Mouse (Mus musculus) liver, embryonic 16.5 days (tissue): Measurements from ENCODE around the gene Trnp1. TPM values are rescaled to one million over a fixed set of nuclear protein-coding genes. Genes with fewer than 3 reads are reported as not detected.
A peak's percentile ranks its signal among the peaks of the same experiment; 100 is the strongest.

Source experiments
- ATAC-seq: fragments of 200-750 bp; cut with Nextera tagmentation; 2 replicates; pipeline ENCODE4 v1.8.0; 2017; ENCODE audit warnings: low read depth, mild to moderate bottlenecking, moderate number of reproducible peaks, moderate library complexity
- H3K27ac ChIP-seq: fragments of 300-500 bp; sonication (generic); 2 replicates; pipeline ENCODE4 v1.5.1; 2014; ENCODE audit warnings: mild to moderate bottlenecking, low read length
- H3K27me3 ChIP-seq: fragments of 300-500 bp; sonication (generic); 2 replicates; pipeline ENCODE4 v1.6.1; 2014; ENCODE audit warnings: low read depth, low read length, mixed read lengths; ENCODE audit not compliant: control insufficient read depth, insufficient read depth
- H3K36me3 ChIP-seq: fragments of 300-500 bp; sonication (generic); 2 replicates; pipeline ENCODE4 v1.6.1; 2014; ENCODE audit warnings: mild to moderate bottlenecking; ENCODE audit not compliant: control insufficient read depth, insufficient read depth
- H3K4me1 ChIP-seq: fragments of 300-500 bp; sonication (generic); 2 replicates; pipeline ENCODE4 v1.6.1; 2014; ENCODE audit warnings: low read depth, low read length, mixed read lengths; ENCODE audit not compliant: control insufficient read depth
- H3K4me2 ChIP-seq: fragments of 300-500 bp; sonication (generic); 2 replicates; pipeline ENCODE4 v1.6.1; 2014; ENCODE audit warnings: low read depth, low read length, mixed read lengths
- H3K4me3 ChIP-seq: fragments of 300-500 bp; sonication (generic); 2 replicates; pipeline ENCODE4 v1.5.1; 2014; ENCODE audit warnings: low read depth, mild to moderate bottlenecking, low read length
- H3K9ac ChIP-seq: fragments of 300-500 bp; sonication (generic); 2 replicates; pipeline ENCODE4 v1.6.1; 2014; ENCODE audit warnings: low read depth, low read length
- H3K9me3 ChIP-seq: fragments of 300-500 bp; sonication (generic); replicated peaks from 2 replicates; pipeline ENCODE4 v1.6.1; 2016; ENCODE audit warnings: low read length; ENCODE audit not compliant: control insufficient read depth
- WGBS: fragments of 180-500 bp; shearing (Covaris S2); extraction: QIAGEN DNeasy Blood & Tissue Kit; methylation state at CpG from one replicate; pipeline ENCODE4 v1.1.7; 2014; ENCODE audit not compliant: insufficient replicate concordance; 5-methylcytosine and 5-hydroxymethylcytosine counted together
- polyA plus RNA-seq: library from polyadenylated mRNA; unstranded; fragments of >200 nt; fragmentation: Nextera tagmentation; extraction: Ambion mirVana; gene quantifications from 2 replicates; pipeline ENCODE4 v1.2.1, GENCODE M21; 2015

Gene Trnp1
- polyA plus RNA-seq, 1 experiment from 2014 or later: not detected

DNA sequence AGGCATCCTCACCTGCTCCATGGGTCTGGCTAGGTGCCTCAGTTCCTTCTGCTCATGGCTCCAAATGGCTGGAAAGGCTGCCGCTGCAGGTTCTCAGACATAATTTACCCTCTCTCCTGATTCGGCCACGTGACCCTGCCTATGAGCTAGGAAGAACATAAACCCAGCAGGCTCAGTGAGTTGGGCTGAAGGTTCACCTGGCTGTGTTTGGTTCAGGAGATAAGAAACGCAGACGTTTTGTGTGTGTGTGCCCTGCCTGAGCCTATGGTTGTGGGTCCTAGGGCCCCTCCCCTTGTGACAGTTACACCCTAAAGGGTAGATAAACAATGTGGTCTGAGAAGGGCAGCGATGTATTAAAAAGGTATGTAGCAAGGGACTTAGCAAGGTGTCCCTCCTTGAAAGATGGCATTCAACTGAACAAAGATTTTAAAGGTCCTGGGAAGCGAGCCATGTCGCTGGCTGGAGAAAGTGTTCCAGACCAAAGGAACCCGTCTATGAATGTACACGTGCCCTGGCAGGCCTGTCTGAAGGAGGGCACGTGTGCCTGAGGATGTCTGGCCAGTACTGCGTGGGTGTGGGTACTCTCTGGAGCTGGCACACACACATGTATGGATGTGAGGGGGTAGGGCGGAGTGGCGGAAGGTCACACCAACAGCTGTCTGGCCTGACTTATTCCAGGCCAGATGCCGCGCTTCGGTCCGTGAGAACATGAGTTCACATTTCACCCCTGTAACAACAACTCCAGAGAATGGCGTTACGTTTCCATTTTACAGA is 9.5 kb downstream of the Trnp1 start:
- no peak overlapping the region for H3K9ac ChIP-seq
- H3K27ac ChIP-seq: no peak overlapping the region
- WGBS: 60% methylated on average over 20 of the region's 20 CpGs
- peak; percentile 75 for ATAC-seq
- no peaks in the 10 kb centered on the region for H3K36me3 ChIP-seq
- H3K4me2 ChIP-seq: no peak overlapping the region
- H3K4me3 ChIP-seq: no peak overlapping the region
- peaks cover 24% of the 10 kb centered on the region for H3K4me1 ChIP-seq
- no peaks in the 10 kb centered on the region for H3K9me3 ChIP-seq
- H3K27me3 ChIP-seq: peaks cover 13% of the 10 kb centered on the region

DNA sequence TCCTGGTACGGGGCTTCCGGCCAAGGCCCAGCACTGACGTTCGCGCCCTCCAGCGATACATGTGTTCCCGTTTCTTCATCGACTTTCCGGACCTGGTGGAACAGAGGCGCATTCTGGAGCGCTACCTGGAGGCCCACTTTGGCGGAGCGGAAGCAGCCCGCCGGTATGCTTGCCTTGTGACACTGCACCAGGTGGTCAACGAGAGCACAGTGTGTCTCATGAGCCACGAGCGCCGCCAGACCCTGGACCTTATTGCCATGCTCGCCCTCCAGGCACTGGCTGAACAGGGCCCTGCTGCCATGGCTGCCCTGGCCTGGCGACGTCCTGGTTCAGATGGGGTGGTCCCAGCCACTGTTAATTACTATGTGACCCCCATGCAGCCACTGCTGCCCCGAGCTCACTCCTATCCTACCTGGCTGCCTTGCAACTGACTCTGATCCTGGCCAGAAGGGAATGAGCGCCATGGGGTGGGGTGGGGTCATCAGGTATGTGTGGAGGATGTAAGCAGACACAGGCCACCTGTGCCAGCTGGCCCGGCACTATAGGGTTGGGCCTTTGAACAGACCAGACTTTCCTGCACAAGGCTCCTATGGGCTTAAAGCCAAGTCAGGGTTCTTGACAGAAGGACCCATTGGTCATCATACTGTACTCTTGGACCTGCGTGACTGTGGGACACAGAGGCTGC is 11.5 kb downstream of the Trnp1 start:
- Histone ChIP-seq H3K4me3 (no peak overlapping the region), H3K36me3 (no peaks in the 10 kb centered on the region), H3K9me3 (no peaks in the 10 kb centered on the region), H3K27me3 (peaks cover 23% of the 10 kb centered on the region), H3K4me2 (no peak overlapping the region), H3K4me1 (peaks cover 19% of the 10 kb centered on the region), H3K9ac (no peak overlapping the region), H3K27ac (no peak overlapping the region)
- no peak for ATAC-seq
- 84% methylated on average over 26 of the region's 26 CpGs for WGBS

DNA sequence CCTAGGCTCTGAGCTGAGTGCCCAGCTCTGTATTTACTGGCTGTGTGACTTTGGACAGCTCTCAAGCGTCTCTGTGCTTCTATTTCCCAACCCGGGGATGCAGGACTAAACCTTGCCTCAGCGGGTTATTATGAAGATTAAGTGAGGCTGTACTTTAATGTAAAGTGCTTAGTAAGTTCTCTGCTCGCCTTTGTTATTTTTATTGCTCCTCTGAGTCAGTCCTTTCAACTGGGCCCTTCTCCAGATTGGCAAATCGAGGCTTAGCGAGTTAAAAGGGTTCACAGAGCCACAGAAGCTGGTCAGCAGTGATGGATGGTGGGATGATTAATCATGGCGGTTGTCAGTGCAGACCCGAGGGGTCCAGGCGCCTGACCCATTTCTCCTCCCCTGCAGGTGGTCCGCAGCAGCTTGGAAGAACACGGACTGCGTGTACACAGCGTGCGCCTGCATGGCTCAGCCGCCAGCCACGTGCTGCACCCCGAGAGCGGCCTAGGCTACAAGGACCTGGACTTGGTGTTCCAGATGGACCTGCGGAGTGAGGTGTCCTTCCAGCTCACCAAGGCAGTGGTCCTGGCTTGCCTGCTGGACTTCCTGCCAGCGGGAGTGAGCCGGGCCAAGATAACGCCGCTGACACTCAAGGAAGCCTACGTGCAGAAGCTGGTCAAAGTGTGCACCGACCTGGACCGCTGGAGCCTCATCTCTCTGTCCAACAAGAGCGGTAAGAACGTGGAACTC is 12.5 kb downstream of the Trnp1 start:
- H3K9ac ChIP-seq: no peak overlapping the region
- no peaks in the 10 kb centered on the region for H3K36me3 ChIP-seq
- 77% methylated on average over 28 of the region's 28 CpGs for WGBS
- H3K4me1 ChIP-seq: peaks cover 16% of the 10 kb centered on the region
- H3K4me2 ChIP-seq: no peak overlapping the region
- no peak overlapping the region for H3K27ac ChIP-seq
- ATAC-seq: no peak
- H3K9me3 ChIP-seq: no peaks in the 10 kb centered on the region
- peaks cover 33% of the 10 kb centered on the region for H3K27me3 ChIP-seq
- no peak overlapping the region for H3K4me3 ChIP-seq

DNA sequence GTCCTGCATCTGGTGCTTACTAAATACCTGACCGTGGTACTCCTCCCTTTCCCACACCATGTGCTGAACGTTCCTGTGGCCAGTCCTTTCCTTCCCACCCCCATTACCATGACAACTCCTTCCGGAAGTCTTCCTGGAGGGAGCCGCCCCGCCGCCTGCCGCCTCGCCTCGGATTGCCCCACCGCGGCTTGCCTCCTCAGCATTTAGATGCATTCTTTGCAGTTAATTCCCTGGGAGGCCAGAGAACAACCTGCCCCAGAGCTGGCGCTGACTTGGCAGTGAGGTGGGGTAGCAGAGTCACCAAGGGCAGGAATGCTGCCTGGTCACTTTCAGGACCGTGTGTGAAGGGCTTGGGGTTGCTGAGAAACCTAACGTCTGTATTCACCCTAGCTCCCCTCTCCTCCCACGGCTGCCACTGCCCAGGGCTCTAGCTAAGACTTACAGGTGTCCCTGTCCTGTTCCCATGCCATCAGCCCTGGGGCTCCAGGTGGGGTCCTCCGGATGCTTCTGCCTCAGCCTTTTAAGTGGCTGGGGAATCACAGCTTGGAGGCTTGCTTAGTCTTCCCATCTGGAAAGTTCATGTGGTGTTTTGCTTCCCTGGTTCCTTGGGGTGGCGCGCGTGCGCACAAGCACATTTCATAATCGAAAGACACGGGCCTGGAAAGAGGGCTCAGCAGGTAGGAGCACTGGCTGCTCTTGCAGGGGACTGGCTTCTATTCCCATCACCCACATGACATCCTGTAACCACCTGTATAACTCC is 13.9 kb downstream of the Trnp1 start:
- no peak for ATAC-seq
- Histone ChIP-seq H3K4me1 (peaks cover 21% of the 10 kb centered on the region), H3K4me2 (no peak overlapping the region), H3K36me3 (no peaks in the 10 kb centered on the region), H3K27ac (no peak overlapping the region), H3K9ac (no peak overlapping the region), H3K9me3 (no peaks in the 10 kb centered on the region), H3K4me3 (no peak overlapping the region), H3K27me3 (peaks cover 45% of the 10 kb centered on the region)
- 10% methylated on average over 22 of the region's 22 CpGs for WGBS

DNA sequence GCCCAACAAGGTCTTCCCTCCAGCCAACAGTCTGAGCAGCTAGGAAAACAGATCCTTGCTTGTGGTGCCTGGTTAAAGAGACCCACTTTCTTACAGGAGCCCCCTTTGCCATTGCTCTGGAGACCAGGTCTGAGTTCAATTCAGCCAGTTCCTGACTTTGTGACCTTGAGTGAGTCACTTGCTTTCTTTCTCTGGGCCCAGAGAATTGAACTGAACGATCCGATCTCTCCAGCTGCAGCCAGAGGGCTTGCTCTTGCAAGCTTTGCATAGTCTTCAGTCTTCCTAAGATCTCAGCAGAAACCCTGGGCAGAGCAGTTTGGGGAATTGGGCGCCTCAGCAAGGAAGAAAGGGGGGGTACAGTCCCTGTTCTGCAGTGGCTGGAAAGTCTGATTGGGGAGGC is 15.9 kb downstream of the Trnp1 start:
- WGBS: 74% methylated on average over 3 of the region's 3 CpGs
- H3K4me1 ChIP-seq: peaks cover 10% of the 10 kb centered on the region
- H3K9me3 ChIP-seq: no peaks in the 10 kb centered on the region
- H3K4me3 ChIP-seq: no peak overlapping the region
- ATAC-seq: no peak
- H3K36me3 ChIP-seq: no peaks in the 10 kb centered on the region
- no peak overlapping the region for H3K4me2 ChIP-seq
- H3K9ac ChIP-seq: no peak overlapping the region
- peaks cover 60% of the 10 kb centered on the region for H3K27me3 ChIP-seq
- H3K27ac ChIP-seq: no peak overlapping the region

DNA sequence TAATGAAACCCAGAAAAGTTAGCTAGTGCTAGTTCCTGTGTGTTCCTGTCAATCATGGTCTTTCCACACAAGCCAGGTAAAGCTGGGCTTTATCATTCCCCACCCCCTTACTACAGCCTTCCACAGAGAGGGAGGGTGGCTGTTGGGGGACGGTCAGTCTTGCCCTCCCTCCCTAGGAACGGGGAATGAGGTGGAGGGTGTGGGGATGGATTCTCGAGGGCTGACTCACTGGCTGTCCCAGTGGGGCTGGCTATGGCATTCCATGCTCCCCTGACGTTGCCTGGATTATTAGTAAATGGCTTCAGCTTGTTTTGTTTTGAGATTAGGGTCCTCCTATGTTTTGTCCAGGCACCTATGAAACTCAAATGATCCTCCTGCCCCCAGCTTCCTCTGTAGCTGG is 16.9 kb downstream of the Trnp1 start:
- Histone ChIP-seq H3K4me2 (no peak overlapping the region), H3K9ac (no peak overlapping the region), H3K27ac (no peak overlapping the region), H3K36me3 (no peaks in the 10 kb centered on the region), H3K4me3 (no peak overlapping the region), H3K27me3 (peaks cover 65% of the 10 kb centered on the region), H3K4me1 (peaks cover 10% of the 10 kb centered on the region), H3K9me3 (no peaks in the 10 kb centered on the region)
- 41% methylated on average over 4 of the region's 4 CpGs for WGBS
- no peak for ATAC-seq

DNA sequence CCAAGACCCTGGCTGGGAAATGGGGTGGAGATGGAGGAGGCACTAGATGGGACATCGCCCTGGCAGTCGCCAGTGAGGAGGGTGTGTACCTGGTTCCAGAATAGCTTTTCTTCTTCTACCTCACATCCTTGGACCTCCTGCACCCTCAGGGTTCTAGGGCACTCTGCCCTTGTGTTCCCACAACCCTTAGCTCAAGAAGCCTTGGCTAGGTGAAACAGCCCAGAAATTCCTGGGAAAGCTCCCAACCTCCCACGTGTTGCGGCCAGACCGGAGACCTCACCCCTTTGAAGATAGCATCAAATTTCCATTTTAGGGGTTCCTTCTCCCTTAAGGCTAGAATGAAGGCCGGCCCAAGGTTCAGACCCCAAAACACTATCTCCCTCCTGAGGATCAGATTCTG is 17.6 kb downstream of the Trnp1 start:
- Histone ChIP-seq H3K36me3 (no peaks in the 10 kb centered on the region), H3K27ac (no peak overlapping the region), H3K9ac (no peak overlapping the region), H3K9me3 (no peaks in the 10 kb centered on the region), H3K4me1 (peaks cover 10% of the 10 kb centered on the region), H3K4me3 (no peak overlapping the region), H3K4me2 (peak overlapping the region; percentile 75), H3K27me3 (peaks cover 65% of the 10 kb centered on the region)
- ATAC-seq: no peak
- WGBS: 55% methylated on average over 6 of the region's 6 CpGs

DNA sequence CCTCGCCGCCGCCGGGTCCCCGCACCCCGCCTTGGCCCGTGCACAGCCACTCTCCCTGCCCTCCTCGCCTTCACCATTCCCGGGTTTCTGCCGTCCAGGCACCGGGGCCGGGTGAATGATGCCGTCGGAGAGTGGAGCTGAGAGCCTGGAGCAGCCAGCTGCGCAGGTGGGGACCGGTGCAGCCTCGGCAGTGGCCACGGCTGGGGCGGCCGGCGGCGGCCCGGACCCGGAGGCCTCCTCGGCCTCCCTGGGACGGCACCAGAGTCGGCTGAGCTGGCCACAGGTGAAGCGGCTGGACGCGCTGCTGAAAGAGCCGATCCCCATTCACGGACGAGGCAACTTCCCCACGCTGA is 18.2 kb downstream of the Trnp1 start:
- Histone ChIP-seq H3K36me3 (no peaks in the 10 kb centered on the region), H3K4me1 (peaks cover 10% of the 10 kb centered on the region), H3K4me3 (peak overlapping the region; percentile 55), H3K27ac (no peak overlapping the region), H3K27me3 (peaks cover 65% of the 10 kb centered on the region), H3K4me2 (peak overlapping the region; percentile 75), H3K9me3 (no peaks in the 10 kb centered on the region), H3K9ac (peak overlapping the region; percentile 59)
- WGBS: 4% methylated on average over 34 of the region's 34 CpGs
- ATAC-seq: no peak
